Mouse (Mus musculus) erythroblast, embryonic 14.5 days (primary cell): ENCODE measurements around the gene Ankrd28. TPM values are rescaled to one million over a fixed set of nuclear protein-coding genes. Genes with fewer than 3 reads are reported as not detected.
A peak's percentile ranks its signal among the peaks of the same experiment; 100 is the strongest.

ENCODE experiments used
- H3K27me3 ChIP-seq: 2 replicates; pipeline ENCODE4 v1.6.1; 2012; ENCODE audit warnings: inconsistent platforms; ENCODE audit not compliant: control insufficient read depth
- H3K36me3 ChIP-seq: 2 replicates; pipeline ENCODE4 v1.6.1; 2012; ENCODE audit warnings: mild to moderate bottlenecking, inconsistent platforms; ENCODE audit not compliant: control insufficient read depth
- H3K4me1 ChIP-seq: 2 replicates; pipeline ENCODE4 v1.6.1; 2012; ENCODE audit warnings: inconsistent platforms; ENCODE audit not compliant: control insufficient read depth
- H3K4me3 ChIP-seq: replicated peaks from 2 replicates; pipeline ENCODE3; 2012; ENCODE audit warnings: moderate library complexity, mild to moderate bottlenecking, inconsistent platforms
- H3K9me3 ChIP-seq: 2 replicates; pipeline ENCODE4 v1.6.1; 2012; ENCODE audit warnings: low read length, inconsistent platforms, mixed read lengths; ENCODE audit not compliant: control insufficient read depth
- GATA1 ChIP-seq: IDR thresholded peaks from 2 replicates; pipeline ENCODE4 v1.6.1; 2012; ENCODE audit warnings: low read length, inconsistent platforms, mixed read lengths
- TAL1 ChIP-seq: IDR thresholded peaks from 3 replicates; pipeline ENCODE4 v1.6.1; 2012; ENCODE audit warnings: low read length, inconsistent platforms, mixed read lengths
- polyA plus RNA-seq: library from polyadenylated mRNA; stranded (reverse); fragments of >175 nt; gene quantifications from 2 replicates; pipeline ENCODE4 v1.2.3, GENCODE M21; 2012

Ankrd28 gene
- polyA plus RNA-seq, 1 experiment = 0.02 TPM

DNA sequence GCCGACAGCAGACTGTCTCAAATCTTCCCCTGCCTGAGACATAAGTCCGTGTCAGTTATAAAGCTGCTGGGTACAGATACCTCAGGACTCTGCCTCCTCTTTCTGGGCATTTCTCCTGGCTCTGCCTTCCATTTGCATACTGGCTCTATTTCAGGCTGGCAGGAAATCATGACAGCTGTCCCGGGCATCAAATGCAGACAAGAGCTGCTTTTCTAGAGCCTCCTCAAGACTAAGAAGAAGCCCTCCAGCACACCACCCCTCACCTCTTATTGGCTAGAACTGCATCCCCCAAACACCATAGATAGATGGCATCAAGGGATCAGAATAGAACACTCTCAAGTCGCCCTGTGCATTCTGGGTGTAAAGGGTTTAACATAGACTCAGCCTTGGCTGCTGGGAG is 24.2 kb upstream of the Ankrd28 start:
- H3K4me1 ChIP-seq = no peaks in the 10 kb centered on the region
- peaks cover 1% of the 10 kb centered on the region; the same call in 1 of the 2 replicates for H3K9me3 ChIP-seq
- no peaks in the 10 kb centered on the region for H3K36me3 ChIP-seq
- H3K27me3 ChIP-seq = no peaks in the 10 kb centered on the region
- no peak overlapping the region for H3K4me3 ChIP-seq
- TF ChIP-seq TAL1 = no peak
- TF ChIP-seq GATA1 = no peak

DNA sequence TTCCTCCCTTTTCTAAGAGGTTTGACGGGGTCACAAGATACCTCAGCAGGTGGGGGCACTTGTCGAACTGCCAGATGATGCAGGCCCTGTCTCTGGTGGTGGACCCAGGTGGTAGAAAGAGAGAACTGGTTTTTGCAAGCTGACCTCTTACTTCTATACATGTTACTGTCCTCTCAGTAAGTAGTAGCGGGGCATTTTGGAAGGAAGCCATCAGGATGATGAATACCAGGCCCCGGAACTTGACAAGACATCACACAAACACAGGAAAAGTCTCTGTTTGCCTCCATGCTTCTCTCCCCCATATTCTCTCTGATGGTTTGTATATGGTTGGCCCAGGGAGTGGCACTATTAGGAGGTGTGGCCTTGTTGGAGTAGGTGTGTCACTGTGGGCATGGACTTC is 13.1 kb upstream of the Ankrd28 start:
- no peak overlapping the region for H3K4me3 ChIP-seq
- TF ChIP-seq TAL1 (no peak), GATA1 (no peak)
- no peaks in the 10 kb centered on the region for H3K9me3 ChIP-seq
- H3K4me1 ChIP-seq = no peaks in the 10 kb centered on the region
- no peaks in the 10 kb centered on the region for H3K27me3 ChIP-seq
- H3K36me3 ChIP-seq = no peaks in the 10 kb centered on the region

DNA sequence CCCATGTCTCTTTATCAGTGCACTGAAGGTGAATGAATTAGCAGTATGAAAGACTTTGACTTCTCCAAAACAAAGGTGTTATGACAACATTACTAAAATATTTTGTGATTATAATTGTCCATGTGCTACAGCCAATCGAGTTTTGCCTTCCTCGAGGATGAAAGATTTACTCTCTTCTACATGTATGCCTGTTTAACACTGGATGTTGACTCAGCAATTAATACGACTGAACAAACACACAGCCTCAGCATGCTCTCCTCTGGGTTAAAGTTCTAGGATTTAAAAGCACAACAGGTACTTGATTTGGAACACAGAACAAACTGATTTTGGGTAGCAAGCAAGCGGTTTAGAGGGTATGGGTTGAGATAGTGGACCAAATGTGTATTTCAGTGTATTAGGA is 1.6 kb upstream of the Ankrd28 start:
- no peak overlapping the region for H3K4me3 ChIP-seq

DNA sequence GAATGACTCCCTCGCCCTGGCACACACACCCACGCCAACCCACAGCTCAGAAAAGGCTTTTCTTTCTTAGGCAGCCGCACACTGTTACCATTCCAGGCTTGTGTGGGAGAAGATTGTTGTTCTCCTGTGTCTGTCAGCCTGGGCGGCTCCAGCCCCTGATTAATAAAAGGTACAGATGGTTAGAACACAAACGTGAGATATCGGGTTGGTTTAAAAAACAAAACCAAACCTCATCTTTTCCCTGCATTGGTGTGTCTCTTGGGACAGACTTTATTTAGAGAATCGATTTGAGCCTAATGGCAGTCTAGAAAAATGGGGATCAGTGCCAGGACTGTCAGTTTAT is 890 bp upstream of the Ankrd28 start:
- no peaks in the 10 kb centered on the region for H3K27me3 ChIP-seq
- TF ChIP-seq GATA1 = no peak
- no peak for TF ChIP-seq TAL1
- no peaks in the 10 kb centered on the region; the same call in 1 of the 2 replicates for H3K36me3 ChIP-seq
- H3K4me1 ChIP-seq = peaks cover 27% of the 10 kb centered on the region
- H3K9me3 ChIP-seq = no peaks in the 10 kb centered on the region
- peak overlapping the region; percentile 98 for H3K4me3 ChIP-seq

More for the DNA sequence above, 1.6 kb upstream of the Ankrd28 start:
- TF ChIP-seq TAL1 = no peak
- no peak for TF ChIP-seq GATA1
- Histone ChIP-seq H3K27me3 (no peaks in the 10 kb centered on the region), H3K9me3 (no peaks in the 10 kb centered on the region), H3K36me3 (no peaks in the 10 kb centered on the region; the same call in 1 of the 2 replicates), H3K4me1 (peaks cover 27% of the 10 kb centered on the region)

DNA sequence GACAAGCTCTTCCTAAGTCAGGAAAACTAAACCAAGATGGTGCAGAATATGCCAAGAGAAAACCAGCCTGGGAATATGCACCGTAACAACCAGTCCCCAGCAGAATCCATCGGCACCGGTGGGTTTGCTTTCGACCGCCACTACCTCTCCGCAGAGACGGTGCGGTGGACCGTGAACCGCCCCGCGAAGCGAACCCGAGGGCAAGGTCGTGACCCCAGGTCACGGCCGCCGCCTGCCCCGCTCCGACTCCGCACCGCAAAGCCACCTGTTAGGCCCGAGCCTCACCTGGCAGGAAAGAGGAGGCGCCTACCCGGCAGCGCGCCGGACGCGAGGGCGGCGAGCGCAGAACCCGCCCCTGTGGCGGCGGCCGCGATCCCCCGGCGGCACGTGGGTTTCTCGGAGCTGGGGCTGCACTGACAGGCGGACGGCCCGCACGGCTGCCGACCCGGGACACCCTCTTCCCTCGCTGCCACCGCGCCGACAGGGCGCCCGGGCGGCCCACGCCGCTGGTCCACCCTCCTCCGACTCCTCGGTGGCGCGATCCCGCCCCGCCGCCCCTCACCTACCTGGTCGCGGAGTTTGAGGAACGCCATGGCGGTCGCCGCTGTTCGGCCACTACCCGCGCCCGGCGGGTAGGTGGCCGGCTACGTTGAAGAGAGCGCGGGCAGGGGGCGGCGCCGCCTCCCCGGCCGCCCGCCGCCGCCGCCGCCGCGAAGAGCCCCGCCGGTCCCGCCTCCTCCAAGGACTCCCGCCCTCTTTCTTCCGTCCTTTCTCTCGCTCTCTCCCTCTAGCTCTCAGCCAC is 489 bp downstream of the Ankrd28 start:
- Histone ChIP-seq H3K9me3 (no peaks in the 10 kb centered on the region), H3K4me1 (peaks cover 32% of the 10 kb centered on the region), H3K36me3 (no peaks in the 10 kb centered on the region; the same call in 1 of the 2 replicates), H3K4me3 (peak overlapping the region; percentile 98), H3K27me3 (no peaks in the 10 kb centered on the region)
- TF ChIP-seq TAL1 (no peak), GATA1 (no peak)

DNA sequence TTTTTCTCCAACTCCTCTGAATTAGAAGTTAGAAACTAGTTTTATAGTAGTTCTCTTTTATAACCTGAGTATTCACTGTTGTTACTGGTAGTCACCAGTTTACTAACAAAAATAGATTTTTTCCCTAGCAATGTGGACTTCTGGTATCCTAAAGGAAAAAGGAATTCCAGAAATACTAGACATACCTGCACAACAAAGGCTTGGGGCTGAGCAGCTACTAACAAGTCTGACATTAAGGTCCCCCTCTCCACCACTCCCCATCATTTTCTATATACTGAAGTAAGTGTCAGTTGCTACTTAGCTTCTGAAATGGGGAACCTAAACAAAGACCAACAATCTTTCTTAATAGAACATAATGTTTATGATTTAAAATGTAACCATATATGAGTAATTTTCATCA is 3.2 kb downstream of the Ankrd28 start:
- Histone ChIP-seq H3K36me3 (no peaks in the 10 kb centered on the region; the same call in 1 of the 2 replicates), H3K9me3 (no peaks in the 10 kb centered on the region), H3K4me1 (peaks cover 34% of the 10 kb centered on the region), H3K27me3 (no peaks in the 10 kb centered on the region), H3K4me3 (no peak overlapping the region)
- TF ChIP-seq GATA1 = no peak
- TF ChIP-seq TAL1 = no peak

DNA sequence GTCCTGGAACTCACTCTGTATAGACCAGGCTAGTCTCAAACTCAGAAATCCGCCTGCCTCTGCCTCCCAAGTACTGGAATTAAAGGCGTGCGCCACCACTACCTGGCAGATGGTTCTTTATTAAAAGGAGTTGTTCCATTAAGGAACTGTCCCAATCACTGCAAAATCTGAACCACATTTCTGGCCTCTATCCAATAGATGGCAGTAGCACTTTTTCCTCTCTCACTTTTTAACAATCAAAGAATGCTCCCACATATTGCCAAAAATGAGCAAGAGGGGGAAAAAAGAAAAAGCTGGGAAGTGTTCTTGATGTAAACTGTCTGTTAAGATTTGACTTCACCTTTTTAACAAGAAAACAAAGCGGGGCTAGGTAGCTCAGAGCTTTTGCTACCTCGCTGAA is 20.5 kb downstream of the Ankrd28 start:
- TF ChIP-seq TAL1 (no peak), GATA1 (no peak)
- H3K4me1 ChIP-seq = no peaks in the 10 kb centered on the region; the same call in 1 of the 2 replicates
- H3K27me3 ChIP-seq = no peaks in the 10 kb centered on the region
- peaks cover 5% of the 10 kb centered on the region for H3K36me3 ChIP-seq
- H3K9me3 ChIP-seq = no peaks in the 10 kb centered on the region
- no peak overlapping the region for H3K4me3 ChIP-seq

DNA sequence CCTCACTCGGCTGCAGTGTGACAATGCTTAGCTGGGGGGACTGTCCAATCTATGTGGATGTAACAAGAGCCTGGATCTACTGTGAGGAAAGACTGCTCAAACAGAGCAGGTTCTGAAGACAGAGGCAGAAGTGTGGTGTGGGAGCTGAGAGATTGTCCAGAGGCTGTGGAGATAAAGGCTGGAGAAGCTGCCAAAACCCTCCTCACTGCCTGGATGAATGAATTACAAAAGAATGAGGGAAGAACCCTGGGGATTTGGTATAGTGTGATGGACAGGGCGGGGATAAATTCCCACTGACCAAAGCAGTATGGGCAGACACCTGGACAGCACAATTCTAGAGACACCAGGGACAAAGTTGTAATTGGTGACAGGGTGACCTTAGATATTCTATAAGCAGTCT is 26.7 kb downstream of the Ankrd28 start:
- no peak for TF ChIP-seq TAL1
- TF ChIP-seq GATA1 = no peak
- H3K27me3 ChIP-seq = no peaks in the 10 kb centered on the region
- peaks cover 2% of the 10 kb centered on the region; the same call in 1 of the 2 replicates for H3K36me3 ChIP-seq
- peaks cover 2% of the 10 kb centered on the region for H3K4me1 ChIP-seq
- no peaks in the 10 kb centered on the region for H3K9me3 ChIP-seq
- no peak overlapping the region for H3K4me3 ChIP-seq

DNA sequence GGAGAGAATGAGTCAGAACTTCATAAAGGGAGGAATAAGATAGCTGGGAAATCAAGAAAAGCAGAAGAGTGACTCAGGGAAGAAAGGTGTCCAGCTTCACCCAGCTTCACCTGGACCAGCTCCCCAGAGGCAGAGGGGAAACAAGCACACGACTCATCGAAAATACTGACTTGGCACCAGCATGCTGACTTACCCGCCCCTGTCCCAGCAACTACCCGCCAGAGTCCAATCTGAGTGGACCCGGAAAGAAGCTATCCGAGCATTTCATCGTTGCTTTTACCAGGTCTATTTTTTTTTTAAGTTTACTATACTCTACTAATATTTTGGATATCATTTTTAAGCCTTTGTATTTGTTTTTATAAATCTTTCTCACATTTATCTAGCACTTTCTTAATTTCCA is 29.5 kb downstream of the Ankrd28 start:
- no peaks in the 10 kb centered on the region for H3K27me3 ChIP-seq

More for the DNA sequence above, 29.5 kb downstream of the Ankrd28 start:
- TF ChIP-seq TAL1 (no peak), GATA1 (no peak)
- peaks cover 2% of the 10 kb centered on the region for H3K4me1 ChIP-seq
- no peak overlapping the region for H3K4me3 ChIP-seq
- H3K9me3 ChIP-seq = no peaks in the 10 kb centered on the region
- H3K36me3 ChIP-seq = no peaks in the 10 kb centered on the region
